8 mouse cellular contexts compared by ENCODE assay signal in the genomic region with DNA sequence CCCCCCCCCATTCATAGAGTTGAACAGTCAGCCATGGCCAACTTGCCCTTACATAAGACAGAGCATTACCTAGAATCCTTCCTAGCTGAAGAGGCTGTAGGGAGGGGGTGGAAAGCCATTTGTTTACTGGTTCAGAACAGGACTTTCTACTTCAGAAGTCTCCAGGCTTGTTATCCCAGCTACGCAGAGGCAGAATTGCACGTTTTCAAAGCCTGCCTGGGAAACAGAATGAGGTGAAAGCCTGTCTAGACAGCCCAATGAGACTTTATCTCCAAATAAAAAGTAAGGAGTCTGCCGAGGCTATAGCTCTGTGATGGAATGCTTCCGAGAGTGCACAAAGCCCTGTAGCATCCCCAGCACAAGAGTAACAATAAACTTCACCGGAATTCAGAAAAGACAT.
DNase-seq lines count a peak whose midpoint lies in the region; ATAC-seq and TF ChIP-seq lines count a peak whose summit lies in the region.

No protein-coding gene starts in this region.

- H3K27ac ChIP-seq in layer of hippocampus, adult 2 months: peak overlapping the region; percentile 100
- peak overlapping the region; percentile 98 for H3K27ac ChIP-seq in hindbrain, embryonic 14.5 days

- no peak for TF ChIP-seq CTCF in layer of hippocampus, adult 2 months (conservative IDR thresholded peaks at IDR 0.05)

- H3K27me3 ChIP-seq in hindbrain, embryonic 14.5 days (ENCODE audit: control insufficient read depth, insufficient read depth, low read length): no peaks in the 10 kb centered on the region
- no peaks in the 10 kb centered on the region for H3K27me3 ChIP-seq in myocyte (ENCODE audit: control insufficient read depth, insufficient read depth, insufficient read length)

- ATAC-seq in hindbrain, embryonic 14.5 days (ENCODE audit: low FRiP score): no peak

- no peak overlapping the region for H3ac ChIP-seq in myocyte (ENCODE audit: control insufficient read depth, insufficient read length)

- TF ChIP-seq POLR2A in myocyte (IDR thresholded peaks at IDR 0.05; ENCODE audit: insufficient read length, low read depth): no peak

- no peaks in the 10 kb centered on the region for H3K79me2 ChIP-seq in myocyte (ENCODE audit: control insufficient read depth, insufficient read depth)

- H3K4me2 ChIP-seq in hindbrain, embryonic 14.5 days (replicated peaks): no peak overlapping the region
- H3K4me2 ChIP-seq in myocyte (ENCODE audit: low read depth): peak overlapping the region; percentile 100

- 62% methylated on average over 5 of the region's 5 CpGs for WGBS in hindbrain, embryonic 14.5 days

- no peaks in the 10 kb centered on the region for H3K36me3 ChIP-seq in hindbrain, embryonic 14.5 days (replicated peaks; ENCODE audit: control insufficient read depth, insufficient read depth)
- H3K36me3 ChIP-seq in myocyte (ENCODE audit: control insufficient read depth, insufficient read depth): no peaks in the 10 kb centered on the region

- peaks cover 86% of the 10 kb centered on the region for H3K4me1 ChIP-seq in hindbrain, embryonic 14.5 days (replicated peaks; ENCODE audit: control insufficient read depth, insufficient read depth, low read length)

- no peak overlapping the region for H3K9ac ChIP-seq in hindbrain, embryonic 14.5 days

- no peak overlapping the region for H3K4me3 ChIP-seq in layer of hippocampus, adult 2 months
- H3K4me3 ChIP-seq in hindbrain, embryonic 14.5 days (replicated peaks; ENCODE audit: low read length): no peak overlapping the region
- peak overlapping the region; percentile 25 for H3K4me3 ChIP-seq in myocyte

- DNase-seq in cerebellum, adult 11 months: peak; percentile 18
- no peak for DNase-seq in cerebellum, postnatal 25 days
- DNase-seq in layer of hippocampus, adult 2 months (ENCODE audit: low spot score in 2 of 2): no peak
- DNase-seq in layer of hippocampus, postnatal 36 days: no peak
- no peak for DNase-seq in hindbrain, embryonic 14.5 days (ENCODE audit: low spot score)
- DNase-seq in urinary bladder, postnatal 14 days (ENCODE audit: low spot score): no peak
- DNase-seq in frontal cortex, postnatal 25 days (ENCODE audit: low spot score in 2 of 2): no peak

- no peaks in the 10 kb centered on the region for H3K9me3 ChIP-seq in hindbrain, embryonic 14.5 days (ENCODE audit: control insufficient read depth, low read length)

TF ChIP-seq in myocyte, 11 proteins besides CTCF, POLR2A, EP300 and RAD21:
- TF ChIP-seq TCF12 (IDR thresholded peaks at IDR 0.05; ENCODE audit: insufficient read depth, poor library complexity, severe bottlenecking) (no peak), CEBPB (IDR thresholded peaks at IDR 0.05; ENCODE audit: insufficient read depth, poor library complexity, severe bottlenecking) (no peak), USF1 (IDR thresholded peaks at IDR 0.05; ENCODE audit: low read depth) (no peak), E2F4 (IDR thresholded peaks at IDR 0.05; ENCODE audit: insufficient read depth) (no peak), MYOD1 (IDR thresholded peaks at IDR 0.05; ENCODE audit: control insufficient read depth in 1 of 3, insufficient read length in 2 of 3, low read depth in 2 of 3) (no peak), TCF3 (IDR thresholded peaks at IDR 0.05; ENCODE audit: insufficient read length, low read depth) (no peak), SRF (IDR thresholded peaks at IDR 0.05; ENCODE audit: control insufficient read depth, insufficient read length, low read depth) (no peak), MYOG (IDR thresholded peaks at IDR 0.05; ENCODE audit: control insufficient read depth in 1 of 3, insufficient read depth in 1 of 3, insufficient read length in 2 of 3, low read depth in 2 of 3) (no peak), POLR2AphosphoS2 (IDR thresholded peaks at IDR 0.05; ENCODE audit: insufficient read length, low read depth) (no peak), MAX (IDR thresholded peaks at IDR 0.05; ENCODE audit: low read depth) (no peak), REST (IDR thresholded peaks at IDR 0.05; ENCODE audit: insufficient read depth, insufficient read length) (no peak)
TF ChIP-seq in myocyte: peak in this region for 0.
